Mouse (Mus musculus): ENCODE measurements around the gene Vcam1.

GRCm38 (mm10) chr3:116076739-116077138 lies 52.7 kb downstream of the Vcam1 start:
- TF ChIP-seq CTCF (IDR thresholded peaks at IDR 0.05; ENCODE audit: low read depth, low read length) (no peak), POLR2A (IDR thresholded peaks at IDR 0.05; ENCODE audit: extremely low read depth, insufficient read depth, low read length) (no peak)
